Mouse (Mus musculus) ES-CJ7 (cell line): ENCODE measurements around the gene Ezh1.

Experiments used
- DNase-seq: peaks from one replicate; pipeline ENCODE4 v3.0.0; 2011; ENCODE audit warnings: low read depth, low spot score

The Ezh1 gene

DNA sequence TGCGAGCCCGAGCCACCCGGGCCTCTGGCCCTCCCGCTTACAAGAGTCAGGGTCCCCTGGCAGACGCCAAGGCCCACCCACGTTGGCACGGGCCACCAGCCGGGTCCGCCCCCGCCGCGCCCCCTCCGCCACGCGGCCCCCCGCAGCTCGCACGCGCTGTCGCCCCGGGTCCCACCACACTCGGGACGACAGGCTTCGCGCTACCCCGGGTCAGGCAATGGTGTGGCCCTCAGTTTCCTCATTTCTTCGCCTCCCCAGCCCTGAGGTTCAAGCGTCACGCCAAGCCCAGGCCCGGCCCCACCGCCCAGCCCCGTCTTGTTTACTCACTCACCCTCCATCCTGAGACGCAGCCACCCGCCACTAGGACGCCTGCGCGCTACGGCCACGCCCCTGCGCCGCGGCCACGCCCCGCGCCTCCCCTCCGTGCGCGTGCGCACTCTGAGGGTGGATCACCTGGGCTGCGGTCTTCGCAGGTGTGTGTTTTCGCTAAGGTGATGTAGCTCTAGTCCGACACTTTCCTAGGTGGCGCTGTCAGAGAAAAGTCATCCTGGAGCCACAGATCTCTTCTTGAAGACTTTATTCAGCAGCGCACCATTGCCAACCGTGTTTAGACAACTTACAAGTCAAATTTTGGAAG, at the start of gene Ezh1:
Gene Ezh1 (minus strand): TSS at position 399 of the 637 bp plus-strand sequence.
- DNase-seq, result peak; percentile 96

DNA sequence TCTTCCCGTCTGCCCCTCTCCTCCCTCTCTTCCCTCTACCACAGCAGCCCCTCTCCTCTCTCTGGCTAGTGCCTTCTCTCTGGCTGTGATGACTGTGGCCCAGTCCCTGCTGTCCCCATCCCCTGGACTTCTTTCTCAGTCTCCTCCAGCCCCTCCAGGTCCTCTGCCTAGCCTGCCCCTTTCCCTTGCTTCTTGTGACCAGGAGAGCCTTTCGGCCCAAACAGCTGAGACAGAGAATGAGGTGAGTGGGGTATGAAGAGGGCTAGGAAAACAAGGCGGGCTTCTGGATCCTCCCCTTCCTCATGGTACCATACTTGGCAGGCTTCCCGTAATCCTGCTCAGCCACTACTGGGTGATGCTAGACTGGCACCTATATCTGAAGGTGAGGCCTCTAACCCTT, 49.0 kb upstream of the Ezh1 start:
- no peak for DNase-seq

DNA sequence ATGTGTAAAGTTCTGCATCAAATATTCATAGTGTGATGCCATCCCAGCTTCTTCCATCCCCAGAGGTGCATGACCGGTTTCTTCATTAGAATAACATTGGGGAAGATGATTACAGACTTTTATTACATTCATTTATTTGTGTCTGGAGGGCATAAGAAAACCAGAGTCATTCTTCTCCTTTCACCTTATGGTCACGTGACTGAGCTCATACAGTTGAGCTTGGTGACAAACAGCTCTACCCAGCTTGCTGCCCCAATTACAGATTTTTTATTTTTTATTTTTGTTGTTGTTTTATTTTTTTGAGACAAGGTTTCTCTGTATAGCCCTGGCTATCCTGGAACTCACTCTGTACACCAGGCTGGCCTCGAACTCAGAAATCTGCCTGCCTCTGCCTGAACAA, 46.2 kb upstream of the Ezh1 start:
- no peak for DNase-seq

DNA sequence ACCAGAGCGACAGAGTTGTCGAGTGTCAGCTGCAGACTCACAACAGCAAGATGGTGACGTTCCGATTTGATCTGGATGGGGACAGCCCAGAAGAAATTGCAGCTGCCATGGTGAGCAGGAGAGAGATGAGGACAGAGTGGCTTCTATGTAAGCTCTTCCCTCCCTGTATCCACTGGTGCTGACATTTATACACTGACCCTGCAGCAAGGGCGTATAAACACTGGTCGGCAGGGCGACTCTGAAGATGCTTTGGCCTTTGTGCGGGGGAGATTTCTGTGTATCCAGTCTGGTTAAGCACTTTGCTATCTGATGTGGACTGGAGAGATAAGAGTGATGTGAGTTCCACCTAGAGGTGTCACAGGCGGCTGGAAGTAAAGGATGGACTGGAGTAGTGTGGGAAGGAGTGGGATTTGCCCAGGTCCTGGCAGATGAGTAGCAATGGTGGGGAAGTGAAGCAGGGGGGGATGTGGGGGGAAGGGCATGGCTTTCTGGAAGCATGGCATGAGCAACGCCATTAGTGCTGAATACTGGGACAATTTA, 43.4 kb upstream of the Ezh1 start:
- DNase-seq, result no peak

DNA sequence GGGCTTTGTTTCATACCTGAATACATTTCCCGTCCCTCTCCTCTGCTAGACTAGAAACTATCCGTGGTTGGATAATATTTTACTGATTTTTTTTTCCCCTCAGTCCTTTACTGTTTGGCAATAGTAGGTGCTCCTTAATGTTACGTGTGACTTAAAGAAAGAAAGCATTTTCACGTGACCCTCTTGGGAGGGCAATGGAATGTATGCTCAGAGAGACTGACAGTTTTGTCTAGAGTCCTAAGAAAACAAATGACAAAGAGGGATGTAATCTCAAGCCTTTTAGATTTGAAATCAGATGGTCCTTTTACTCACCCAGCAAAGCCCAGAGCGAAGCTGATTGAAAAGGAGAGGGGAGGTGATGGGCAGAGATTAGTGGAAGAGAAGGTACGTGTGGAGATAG, 39.6 kb upstream of the Ezh1 start:
- DNase-seq, result no peak

DNA sequence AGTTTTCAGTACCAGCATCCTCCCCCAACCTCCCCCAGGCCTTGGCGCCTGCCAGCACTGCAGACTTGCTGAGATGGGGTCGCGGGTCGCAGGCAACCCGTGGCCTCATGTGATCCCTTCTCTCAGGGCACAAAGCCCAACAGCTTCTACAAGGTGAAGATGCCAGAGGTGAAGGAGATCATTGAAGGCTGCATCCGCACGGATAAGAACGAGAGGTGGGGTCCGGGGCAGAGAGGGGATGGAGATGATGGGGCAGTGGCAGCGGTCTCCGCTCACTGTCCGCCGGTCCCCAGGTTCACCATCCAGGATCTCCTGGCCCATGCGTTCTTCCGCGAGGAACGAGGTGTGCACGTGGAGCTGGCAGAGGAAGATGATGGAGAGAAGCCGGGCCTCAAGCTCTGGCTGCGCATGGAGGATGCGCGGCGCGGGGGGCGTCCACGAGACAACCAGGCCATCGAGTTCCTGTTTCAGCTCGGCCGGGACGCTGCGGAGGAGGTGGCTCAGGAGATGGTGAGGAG, 38.8 kb upstream of the Ezh1 start:
- DNase-seq, result no peak

DNA sequence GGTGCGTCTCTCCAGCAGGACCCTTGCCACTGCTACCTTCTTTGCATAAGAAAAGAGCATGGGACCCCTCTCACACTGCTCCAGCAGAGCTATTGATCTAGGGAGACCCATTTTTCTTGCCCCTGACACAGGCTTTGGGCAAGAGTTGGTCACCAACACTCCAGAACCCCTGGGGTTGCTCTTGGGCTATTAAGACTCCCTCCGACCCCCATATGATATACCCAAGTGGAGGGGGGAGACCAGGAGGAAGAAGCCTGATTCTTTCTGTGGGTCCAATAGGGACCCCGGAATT, 37.7 kb upstream of the Ezh1 start:
- DNase-seq, result no peak

DNA sequence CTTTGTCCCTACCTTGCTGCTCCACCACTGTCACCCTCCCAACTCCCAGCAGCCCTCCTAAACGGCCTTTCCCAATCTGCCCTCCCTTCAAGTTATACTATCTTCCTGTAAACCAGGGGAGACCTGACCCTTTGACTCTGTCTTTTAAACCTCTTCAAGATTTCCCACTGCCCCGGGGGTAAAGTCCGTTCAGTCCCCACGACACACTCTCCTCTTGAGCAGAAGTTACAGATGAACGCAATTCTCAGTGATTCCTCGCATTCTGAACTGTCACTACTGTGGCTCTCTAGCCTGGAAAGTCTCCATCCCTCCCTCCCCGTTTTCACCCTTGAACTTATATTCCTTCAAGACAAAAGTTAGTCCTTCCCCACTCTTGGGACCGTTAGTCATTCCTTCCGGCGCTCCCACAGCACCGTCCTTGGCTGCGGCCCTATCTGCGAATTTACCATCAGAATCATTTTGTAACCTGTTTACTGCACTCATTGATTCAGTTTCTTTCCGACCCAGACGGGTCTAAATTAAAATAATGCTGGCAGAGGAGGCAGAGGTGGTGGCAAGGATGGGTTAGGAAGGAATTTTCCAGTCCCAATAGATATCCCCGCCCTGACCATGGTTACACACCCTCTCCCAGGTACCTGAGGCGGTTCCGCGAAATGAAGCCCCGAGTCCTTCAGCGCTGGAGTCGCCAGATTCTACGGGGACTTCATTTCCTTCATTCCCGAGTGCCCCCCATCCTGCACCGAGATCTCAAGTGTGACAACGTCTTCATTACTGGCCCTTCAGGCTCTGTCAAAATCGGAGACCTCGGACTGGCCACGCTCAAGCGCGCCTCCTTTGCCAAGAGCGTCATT, 37.1 kb upstream of the Ezh1 start:
- DNase-seq, result no peak

DNA sequence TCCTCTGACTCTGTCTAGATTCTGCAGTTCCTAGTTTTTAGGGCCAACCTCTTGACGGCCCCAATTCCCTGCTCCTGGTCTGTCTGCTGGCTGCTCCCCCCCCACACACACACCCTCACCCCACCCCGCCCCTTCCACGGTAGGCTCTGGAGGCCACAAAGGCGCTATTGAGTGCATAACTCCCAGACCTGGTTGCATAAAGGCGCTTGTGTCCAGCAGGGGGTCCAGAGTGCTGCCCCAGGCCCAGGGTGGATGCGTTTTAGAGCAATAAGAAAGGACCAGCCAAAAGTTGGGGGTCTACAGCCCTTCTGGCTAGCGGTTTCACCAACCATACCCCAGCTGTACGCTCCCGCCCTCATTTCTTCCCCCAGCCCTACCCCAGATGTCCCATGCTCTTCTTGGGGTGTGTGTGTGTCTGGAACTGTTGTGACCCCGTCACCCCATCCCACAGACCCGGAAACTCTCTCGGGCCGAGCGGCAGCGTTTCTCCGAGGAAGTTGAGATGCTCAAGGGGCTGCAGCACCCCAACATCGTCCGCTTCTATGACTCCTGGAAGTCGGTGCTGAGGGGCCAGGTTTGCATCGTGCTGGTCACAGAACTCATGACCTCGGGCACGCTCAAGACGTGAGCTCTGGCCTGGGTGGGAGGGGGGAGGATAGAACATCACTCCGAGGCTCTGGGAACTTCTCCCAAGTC, 36.2 kb upstream of the Ezh1 start:
- DNase-seq, result no peak

DNA sequence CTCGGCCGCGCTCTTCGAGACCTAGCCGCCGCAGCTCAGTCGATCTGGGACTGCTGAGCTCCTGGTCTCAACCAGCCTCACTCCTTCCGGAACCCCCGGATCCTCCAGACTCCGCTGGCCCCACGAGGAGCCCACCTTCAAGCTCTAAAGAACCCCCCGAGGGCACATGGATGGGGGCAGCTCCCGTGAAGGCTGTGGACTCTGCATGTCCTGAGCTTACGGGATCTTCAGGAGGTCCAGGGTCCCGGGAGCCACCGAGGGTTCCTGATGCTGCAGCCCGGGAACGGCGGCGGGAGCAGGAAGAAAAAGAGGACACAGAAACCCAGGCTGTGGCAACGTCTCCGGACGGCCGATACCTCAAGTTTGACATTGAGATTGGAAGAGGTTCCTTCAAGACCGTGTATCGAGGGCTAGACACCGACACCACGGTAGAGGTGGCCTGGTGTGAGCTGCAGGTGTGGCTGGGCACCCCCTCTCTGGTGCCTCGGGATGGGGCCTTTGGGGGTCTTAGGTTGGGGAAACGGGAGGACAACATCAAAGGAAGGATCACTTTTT, 34.6 kb upstream of the Ezh1 start:
- no peak for DNase-seq

DNA sequence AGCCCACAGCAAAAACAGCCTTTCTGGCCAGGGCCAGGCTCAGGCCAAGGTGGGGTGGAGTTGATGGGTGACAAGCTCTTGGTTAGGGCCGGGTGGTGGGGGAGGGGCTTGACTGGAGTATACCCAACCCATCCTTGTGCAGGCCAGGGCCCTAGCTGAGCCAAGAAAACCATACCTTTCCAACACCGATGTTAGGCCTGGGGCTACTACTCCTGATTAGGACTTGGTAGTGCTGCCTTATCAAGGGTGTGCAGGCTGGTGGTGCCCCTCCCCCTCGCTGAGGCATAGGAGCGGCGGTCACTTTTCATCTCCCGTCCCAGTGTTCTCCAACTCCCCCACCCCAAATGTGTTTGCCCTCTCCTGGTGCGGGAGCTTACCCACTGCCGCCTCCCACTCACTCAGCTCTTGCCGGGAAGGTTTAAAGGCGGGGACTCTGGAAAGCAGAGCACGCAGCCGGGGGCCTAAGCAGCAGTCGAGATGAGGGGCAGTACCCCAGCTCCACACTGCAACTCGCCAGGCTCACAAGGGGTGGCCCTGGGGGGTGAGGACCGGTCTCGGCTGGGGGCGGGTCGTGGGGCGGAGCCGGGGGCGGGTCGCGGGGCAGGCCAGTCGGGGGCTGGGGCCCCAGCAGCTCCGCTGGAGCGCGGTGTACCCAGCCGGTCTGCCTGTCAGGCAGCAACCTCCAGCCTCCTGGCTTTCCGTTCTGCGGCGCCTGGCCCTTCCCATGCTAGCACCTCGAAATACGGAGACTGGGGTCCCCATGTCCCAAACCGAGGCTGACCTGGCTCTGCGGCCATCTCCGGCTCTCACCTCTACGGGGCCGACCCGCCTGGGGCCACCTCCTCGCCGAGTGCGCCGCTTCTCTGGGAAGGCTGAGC, 33.9 kb upstream of the Ezh1 start, which contains the start of gene Wnk4:
Gene Wnk4 (plus strand): TSS at position 620 of the 878 bp plus-strand sequence.
- peak; percentile 78 for DNase-seq

DNA sequence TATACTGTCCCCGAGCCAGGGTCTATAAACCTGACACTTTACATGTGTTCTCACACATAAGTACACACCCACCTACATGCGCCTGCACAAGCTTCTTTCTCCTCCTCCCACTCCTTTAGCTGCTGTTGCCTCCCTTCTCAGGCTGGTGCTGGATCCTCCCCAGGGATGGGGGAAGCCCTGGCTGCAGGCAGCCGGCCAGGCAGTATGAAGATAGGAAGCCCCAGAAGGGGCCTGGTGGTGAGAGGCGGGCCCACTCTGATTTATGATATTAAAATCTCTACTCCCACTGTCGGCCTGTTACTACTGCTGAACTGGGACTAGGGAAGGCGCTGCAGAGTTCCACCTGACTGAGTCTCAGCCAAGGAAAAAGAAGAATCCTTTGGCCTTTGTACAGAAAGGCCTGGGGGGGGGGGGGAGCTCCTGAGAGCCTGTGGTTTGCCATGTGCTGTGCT, 33.0 kb upstream of the Ezh1 start:
- no peak for DNase-seq

DNA sequence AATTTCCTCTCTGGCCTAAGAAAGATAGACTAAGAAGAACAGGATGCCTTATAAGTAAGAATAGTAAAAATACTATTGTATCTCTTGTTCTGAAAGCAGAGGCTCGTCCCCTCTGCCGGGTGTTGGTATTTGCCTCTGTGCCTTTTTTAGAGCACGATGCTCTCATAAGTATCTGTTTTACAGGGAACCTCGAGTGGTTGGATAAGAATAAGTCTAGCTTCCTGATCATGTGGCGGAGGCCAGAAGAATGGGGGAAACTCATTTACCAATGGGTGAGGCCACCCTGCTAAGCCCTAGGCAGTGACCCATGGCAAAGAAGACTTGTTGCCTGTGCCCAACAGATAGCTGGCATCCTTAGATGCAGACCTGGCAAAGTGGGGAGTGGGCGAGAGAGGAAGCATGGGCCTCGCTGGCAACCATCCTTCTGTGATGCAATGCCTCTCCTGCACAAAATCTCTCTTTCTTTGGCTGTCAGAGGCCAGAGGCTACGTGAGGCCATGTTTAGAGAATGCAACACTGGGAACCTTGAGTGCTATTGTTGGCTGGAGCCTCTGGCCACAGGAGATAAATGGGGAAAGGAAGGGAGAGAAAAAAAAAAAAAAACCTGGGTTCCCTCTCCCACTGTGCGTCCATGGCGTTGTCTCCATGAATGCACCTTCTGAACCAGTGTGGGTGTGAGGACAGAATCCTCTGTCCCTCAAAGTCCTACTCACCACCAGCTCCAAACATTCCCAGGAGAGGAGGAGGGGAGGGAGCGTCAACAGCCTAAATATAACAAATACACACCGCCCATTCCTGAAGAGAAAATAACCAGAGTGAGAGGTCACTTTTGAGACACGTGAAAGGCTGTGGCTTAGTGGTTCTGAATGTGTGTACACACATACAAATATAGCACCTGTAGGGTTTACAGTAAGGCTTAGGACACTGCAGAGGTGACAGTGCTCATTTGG, 29.8 kb upstream of the Ezh1 start:
- DNase-seq, result no peak

DNA sequence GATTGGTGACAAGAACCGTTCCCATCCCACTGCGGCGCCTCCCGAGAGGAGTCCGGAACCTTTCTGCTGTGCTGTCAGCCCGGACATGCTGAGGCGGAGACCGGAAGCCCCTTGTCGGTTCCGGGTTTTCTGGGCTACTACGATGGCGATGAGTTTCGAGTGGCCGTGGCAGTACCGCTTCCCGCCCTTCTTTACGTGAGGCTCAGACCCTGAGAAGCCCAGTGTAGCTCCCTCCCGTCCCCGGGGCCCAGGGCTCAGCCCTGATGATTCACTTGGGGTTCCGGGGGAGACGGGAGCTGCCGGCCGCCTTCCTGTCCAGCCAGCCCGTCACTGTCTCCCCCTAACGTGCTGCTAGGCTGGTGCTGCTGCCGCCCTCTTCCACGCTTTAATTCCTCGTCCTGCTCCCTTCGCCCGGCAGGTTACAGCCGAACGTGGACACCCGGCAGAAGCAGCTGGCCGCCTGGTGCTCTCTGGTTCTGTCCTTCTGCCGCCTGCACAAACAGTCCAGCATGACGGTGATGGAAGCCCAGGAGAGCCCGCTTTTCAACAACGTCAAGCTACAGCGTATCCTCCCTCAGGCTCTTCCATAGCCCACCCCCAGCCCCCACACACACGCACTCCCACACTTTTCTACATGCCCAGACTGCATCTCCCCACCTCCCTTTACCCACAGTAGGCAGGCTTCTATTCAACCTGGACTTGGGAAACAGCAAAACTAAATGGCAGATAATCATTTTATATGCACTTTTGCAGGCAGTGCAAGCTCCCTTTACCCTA, 27.5 kb upstream of the Ezh1 start, which contains the start of gene Vps25:
Gene Vps25 (plus strand): TSS at position 95 of the 777 bp plus-strand sequence.
- DNase-seq, result peak; percentile 87

DNA sequence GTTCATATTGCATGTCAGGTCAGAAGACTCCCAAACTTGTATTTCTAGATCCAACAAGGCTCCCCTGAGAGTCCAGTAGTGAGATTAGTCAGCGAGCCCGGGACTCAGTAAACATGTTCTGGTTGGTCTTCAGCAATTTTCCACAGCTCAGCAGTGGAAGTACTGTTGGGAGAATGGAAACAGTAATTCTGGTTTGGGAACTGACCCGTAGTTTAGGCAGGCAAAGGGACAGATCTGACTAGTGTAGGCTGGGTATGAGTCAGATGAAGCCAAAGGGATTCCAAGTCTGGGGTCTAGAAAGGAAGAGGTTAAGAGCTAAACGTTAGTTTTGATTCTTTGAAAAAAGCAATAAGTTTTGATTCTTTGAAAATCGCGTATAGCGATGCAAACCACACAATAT, 26.7 kb upstream of the Ezh1 start:
- DNase-seq, result no peak

DNA sequence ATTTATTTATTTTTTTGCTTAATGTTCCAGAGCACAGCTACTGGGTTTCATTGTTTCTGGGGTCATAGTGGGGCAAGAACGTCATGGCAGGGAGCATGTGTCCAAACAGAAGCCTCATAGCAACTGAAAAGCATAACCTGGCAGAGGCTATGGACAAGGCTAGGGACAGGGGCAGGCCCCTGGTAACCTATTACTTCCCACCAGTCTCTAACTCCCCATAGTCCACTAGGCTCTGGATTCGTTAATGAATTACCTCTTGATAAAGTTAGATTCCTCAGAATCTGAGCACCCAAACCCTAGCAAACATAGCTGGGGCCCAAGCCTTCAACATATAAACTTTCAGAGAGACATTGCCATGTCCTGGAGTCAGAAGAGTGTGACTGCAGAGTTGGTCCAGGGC, 24.8 kb upstream of the Ezh1 start:
- no peak for DNase-seq

DNA sequence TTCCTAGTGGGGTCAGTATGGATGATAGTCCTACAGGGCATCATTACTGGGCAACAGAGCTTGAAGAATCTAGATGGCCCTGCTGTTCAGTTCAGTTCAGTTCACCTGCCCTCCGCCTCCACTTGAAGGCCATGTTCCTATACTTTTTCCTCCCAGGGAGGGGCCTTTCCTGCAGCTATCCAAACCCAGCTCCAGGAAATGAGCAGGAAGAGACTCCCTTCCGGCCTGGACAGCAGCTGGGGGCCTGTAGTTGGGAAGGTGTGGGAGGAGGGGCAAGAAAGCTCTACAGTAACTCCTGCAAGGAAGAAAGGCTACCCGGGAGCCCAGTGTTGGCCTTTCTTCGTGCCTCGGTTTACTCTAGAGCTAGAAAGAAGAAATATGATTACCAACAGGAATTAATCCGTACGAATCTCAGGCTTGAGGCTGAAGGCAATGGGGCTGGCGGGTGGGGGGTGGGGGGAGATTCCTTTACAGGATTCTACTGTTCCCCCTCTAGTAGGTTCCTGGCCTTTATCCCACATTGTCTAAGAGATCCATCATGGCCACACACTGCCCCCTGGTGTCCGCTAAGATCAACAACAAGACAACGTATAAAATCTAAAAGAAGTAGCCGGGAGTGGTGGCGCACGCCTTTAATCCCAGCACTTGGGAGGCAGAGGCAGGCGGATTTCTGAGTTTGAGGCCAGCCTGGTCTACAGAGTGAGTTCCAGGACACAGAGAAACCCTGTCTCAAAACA, 22.2 kb upstream of the Ezh1 start:
- DNase-seq, result peak; percentile 94

DNA sequence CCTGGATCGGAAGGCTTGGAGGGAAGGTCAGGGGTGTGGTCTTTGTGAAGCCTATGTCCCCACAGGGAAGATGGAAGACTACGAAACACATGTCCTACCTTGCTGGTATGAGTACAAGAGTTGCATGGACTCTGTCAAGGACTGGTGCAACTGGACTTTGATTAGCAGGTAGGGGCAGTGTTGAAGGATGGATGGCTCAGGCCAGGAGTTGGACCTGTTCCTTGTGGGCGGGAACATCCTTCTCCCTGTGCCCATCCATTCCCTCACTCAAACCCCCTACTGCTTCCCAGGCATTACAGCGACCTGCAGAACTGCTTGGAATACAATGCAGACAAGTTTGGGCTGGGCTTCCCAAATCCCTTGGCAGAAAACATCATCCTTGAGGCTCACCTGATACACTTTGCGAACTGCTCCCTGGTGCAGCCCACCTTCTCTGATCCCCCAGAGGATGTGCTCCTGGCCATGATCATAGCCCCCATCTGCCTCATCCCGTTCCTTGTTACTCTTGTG, 21.3 kb upstream of the Ezh1 start:
- no peak for DNase-seq
